Mouse (Mus musculus) heart, embryonic 12.5 days (tissue): ENCODE measurements at regions not wholly inside any gene's neighbourhood (a gene's known extent, or its start where the extent isn't known, plus 50 kb on each side); places are given as distances from the start of the nearest gene placed in this dataset.
A peak's percentile ranks its signal among the peaks of the same experiment; 100 is the strongest.
"Not testable (repeated sequence)": the region's sequence is repeated elsewhere in the genome, so short reads cannot be mapped to it uniquely, and the experiment has no call there.

Experiments
- ATAC-seq: fragments of 200-750 bp; cut with Nextera tagmentation; 2 replicates; pipeline ENCODE4 v1.8.0; 2017; ENCODE audit warnings: moderate TSS enrichment, moderate library complexity; ENCODE audit not compliant: insufficient number of reproducible peaks, low FRiP score
- H3K27ac ChIP-seq: fragments of 300-500 bp; sonication (generic); 2 replicates; pipeline ENCODE4 v1.5.1; 2016; ENCODE audit warnings: mild to moderate bottlenecking, moderate library complexity; ENCODE audit not compliant: poor library complexity, severe bottlenecking
- H3K27me3 ChIP-seq: fragments of 300-500 bp; sonication (generic); replicated peaks from 2 replicates; pipeline ENCODE4 v1.6.1; 2016; ENCODE audit warnings: mild to moderate bottlenecking, moderate library complexity
- H3K36me3 ChIP-seq: fragments of 300-500 bp; sonication (generic); 2 replicates; pipeline ENCODE4 v1.6.1; 2016; ENCODE audit warnings: mild to moderate bottlenecking, moderate library complexity
- H3K4me1 ChIP-seq: fragments of 300-500 bp; sonication (generic); replicated peaks from 2 replicates; pipeline ENCODE4 v1.6.1; 2016; ENCODE audit warnings: mild to moderate bottlenecking
- H3K4me2 ChIP-seq: fragments of 300-500 bp; sonication (generic); 2 replicates; pipeline ENCODE4 v1.6.1; 2016; ENCODE audit warnings: mild to moderate bottlenecking, moderate library complexity
- H3K4me3 ChIP-seq: fragments of 300-500 bp; sonication (generic); 2 replicates; pipeline ENCODE4 v1.5.1; 2016; ENCODE audit warnings: mild to moderate bottlenecking
- H3K9ac ChIP-seq: fragments of 300-500 bp; sonication (generic); 2 replicates; pipeline ENCODE4 v1.6.1; 2016; ENCODE audit warnings: mild to moderate bottlenecking, moderate library complexity
- H3K9me3 ChIP-seq: fragments of 300-500 bp; sonication (generic); replicated peaks from 2 replicates; pipeline ENCODE4 v1.6.1; 2016; ENCODE audit warnings: mild to moderate bottlenecking, moderate library complexity
- WGBS: fragments of 180-500 bp; shearing (Covaris S2); methylation state at CpG from one replicate; pipeline ENCODE4 v1.1.7; 2016; 5-methylcytosine and 5-hydroxymethylcytosine counted together

DNA sequence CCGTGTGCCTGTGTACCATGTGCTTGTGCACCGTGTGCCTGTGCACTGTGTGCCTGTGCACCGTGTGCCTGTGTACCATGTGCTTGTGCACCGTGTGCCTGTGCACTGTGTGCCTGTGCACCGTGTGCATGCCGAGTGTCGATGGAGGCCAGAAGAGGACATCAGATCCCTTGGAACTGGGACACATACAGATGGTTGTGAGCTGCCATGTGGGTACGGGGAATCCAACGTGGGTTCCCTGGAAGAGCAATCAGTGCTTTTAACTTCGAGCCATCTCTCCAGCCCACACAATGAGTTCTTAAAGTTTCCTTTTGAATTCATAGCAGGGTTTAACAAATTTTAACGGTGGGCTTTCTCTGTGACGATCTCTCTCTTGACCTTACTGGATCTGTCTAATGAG lies 386.8 kb upstream of the Auts2 start:
- H3K4me2 ChIP-seq, H3K9me3 ChIP-seq, H3K4me3 ChIP-seq, H3K9ac ChIP-seq, ATAC-seq, H3K27me3 ChIP-seq, H3K36me3 ChIP-seq, H3K27ac ChIP-seq, H3K4me1 ChIP-seq: not testable (repeated sequence)
- 86% methylated on average over 12 of the region's 12 CpGs for WGBS

DNA sequence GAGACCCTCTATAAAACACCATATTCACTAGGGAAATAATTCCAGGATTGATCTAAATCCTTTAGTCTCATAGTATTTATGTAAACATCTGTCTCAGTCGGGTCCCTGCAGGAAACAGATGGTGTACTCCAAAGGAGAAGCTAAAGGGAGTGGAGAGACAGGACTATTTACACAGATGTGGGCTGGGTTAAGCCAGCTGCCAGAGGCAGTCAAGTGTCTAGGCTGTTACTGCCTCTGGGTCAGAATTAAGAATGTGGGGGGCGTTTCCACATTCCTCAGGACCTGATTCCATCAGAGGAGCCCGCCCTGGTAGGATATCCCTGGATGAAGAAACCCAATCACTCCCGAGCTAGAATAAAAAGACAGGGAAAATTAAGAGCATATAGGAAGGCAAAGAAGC lies 380.2 kb upstream of the Auts2 start:
- WGBS = 17% methylated on average over 4 of the region's 4 CpGs
- Histone ChIP-seq H3K36me3 (no peaks in the 10 kb centered on the region), H3K4me3 (no peak overlapping the region), H3K4me1 (no peaks in the 10 kb centered on the region), H3K27me3 (0 out of 2 replicates have a peak, but pooled peaks cover 2% of the 10 kb centered on the region), H3K9ac (no peak overlapping the region), H3K4me2 (no peak overlapping the region), H3K27ac (no peak overlapping the region), H3K9me3 (peaks cover 12% of the 10 kb centered on the region)
- no peak for ATAC-seq

DNA sequence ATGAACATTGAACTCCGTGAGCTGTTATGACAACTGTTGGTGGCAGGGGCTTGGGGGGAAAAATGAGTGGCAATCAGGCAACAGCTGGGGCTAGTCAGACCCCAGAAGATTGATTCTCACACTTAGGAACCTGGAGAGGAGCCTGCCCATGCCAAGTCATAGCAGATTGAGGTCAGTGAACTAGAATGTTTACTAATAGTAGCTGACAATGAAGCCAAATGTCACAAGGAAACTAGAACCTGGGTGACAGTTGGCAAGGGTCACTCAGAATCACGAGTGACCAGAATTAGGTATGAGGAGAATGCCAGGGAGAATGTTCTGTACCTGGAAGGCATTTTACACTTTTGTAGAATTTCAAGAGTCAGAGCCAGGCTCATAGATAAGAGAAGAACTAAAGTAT lies 365.9 kb upstream of the Auts2 start:
- no peaks in the 10 kb centered on the region; the same call in 1 of the 2 replicates for H3K9me3 ChIP-seq
- H3K4me1 ChIP-seq = no peaks in the 10 kb centered on the region
- H3K36me3 ChIP-seq = no peaks in the 10 kb centered on the region
- no peak overlapping the region for H3K4me2 ChIP-seq
- WGBS = 65% methylated on average over 2 of the region's 2 CpGs
- no peak overlapping the region for H3K9ac ChIP-seq
- no peak overlapping the region for H3K27ac ChIP-seq
- no peak for ATAC-seq
- H3K4me3 ChIP-seq = no peak overlapping the region
- no peaks in the 10 kb centered on the region for H3K27me3 ChIP-seq

DNA sequence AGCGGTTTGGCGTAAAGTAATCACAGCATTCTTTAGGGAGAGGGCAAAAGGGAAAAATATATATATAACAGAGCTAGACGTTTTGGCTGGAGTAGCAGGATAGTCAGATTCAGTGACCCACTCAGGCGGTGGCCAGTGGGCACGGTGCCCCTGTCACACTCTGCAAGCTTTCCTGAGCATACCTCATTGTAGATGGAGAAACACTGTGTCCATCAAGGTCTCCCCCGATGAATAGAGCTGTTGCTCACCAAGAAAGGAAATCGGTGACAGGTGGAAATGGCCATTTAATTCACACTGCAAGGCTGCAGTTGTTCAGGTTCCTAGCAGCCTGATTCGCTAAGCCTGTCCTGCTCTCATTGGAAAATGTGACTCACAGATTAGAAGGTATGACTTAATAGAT lies 365.1 kb upstream of the Auts2 start:
- H3K27ac ChIP-seq = no peak overlapping the region
- no peaks in the 10 kb centered on the region; the same call in 1 of the 2 replicates for H3K9me3 ChIP-seq
- no peak for ATAC-seq
- WGBS = 80% methylated on average over 8 of the region's 8 CpGs
- no peak overlapping the region for H3K9ac ChIP-seq
- H3K4me1 ChIP-seq = no peaks in the 10 kb centered on the region
- no peaks in the 10 kb centered on the region for H3K36me3 ChIP-seq
- H3K4me3 ChIP-seq = no peak overlapping the region
- H3K4me2 ChIP-seq = no peak overlapping the region
- no peaks in the 10 kb centered on the region for H3K27me3 ChIP-seq

DNA sequence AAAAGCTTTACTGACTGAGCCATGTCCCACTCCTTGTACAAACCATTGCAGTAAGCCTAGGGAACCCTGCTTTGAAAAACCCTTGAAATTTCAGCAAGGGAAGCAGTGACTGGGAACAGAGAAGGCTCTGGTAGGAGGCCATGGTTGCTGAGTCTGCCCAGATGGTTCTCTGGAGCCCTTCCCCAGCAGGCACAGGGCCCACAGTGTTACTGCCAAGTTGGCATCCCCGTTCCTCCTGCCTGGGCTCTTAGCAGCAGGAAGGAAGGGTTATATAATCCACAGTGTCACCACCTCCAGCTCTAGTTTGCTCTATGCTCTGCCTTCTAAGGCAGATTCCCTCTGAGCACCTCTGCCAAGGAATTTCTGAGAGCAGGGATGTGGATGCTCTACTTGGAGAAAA lies 349.4 kb upstream of the Auts2 start:
- Histone ChIP-seq H3K9ac (no peak overlapping the region), H3K36me3 (no peaks in the 10 kb centered on the region), H3K9me3 (no peaks in the 10 kb centered on the region; the same call in 1 of the 2 replicates), H3K4me3 (no peak overlapping the region), H3K27ac (no peak overlapping the region), H3K27me3 (no peaks in the 10 kb centered on the region), H3K4me2 (no peak overlapping the region), H3K4me1 (no peaks in the 10 kb centered on the region)
- ATAC-seq = no peak
- 74% methylated on average over 1 of the region's 1 CpGs for WGBS

DNA sequence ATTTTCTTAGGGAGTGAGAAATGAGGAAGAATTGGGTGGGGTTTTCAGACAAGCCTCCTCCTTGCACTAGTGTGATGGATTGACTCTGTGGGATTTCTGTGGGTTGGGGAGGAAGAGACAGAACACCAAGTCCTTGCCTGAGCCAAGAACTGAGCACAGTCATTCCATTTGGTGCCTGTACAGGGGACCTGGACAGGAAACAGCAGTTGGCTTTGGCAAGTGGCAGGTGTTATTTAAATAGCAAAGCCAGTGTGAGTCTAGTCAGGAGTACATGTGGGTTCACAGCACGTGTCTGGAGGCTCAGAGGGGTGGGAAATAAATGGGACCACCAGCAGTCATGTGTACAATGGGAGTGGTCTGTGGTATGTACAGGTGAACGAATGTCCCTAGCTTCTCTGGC lies 341.0 kb upstream of the Auts2 start:
- ATAC-seq = no peak
- H3K9ac ChIP-seq = no peak overlapping the region
- WGBS = 60% methylated on average over 2 of the region's 2 CpGs
- H3K4me1 ChIP-seq = 0 out of 2 replicates have a peak, but pooled peaks cover 3% of the 10 kb centered on the region
- H3K9me3 ChIP-seq = no peaks in the 10 kb centered on the region
- no peaks in the 10 kb centered on the region for H3K36me3 ChIP-seq
- no peak overlapping the region for H3K4me2 ChIP-seq
- H3K27ac ChIP-seq = no peak overlapping the region
- no peak overlapping the region for H3K4me3 ChIP-seq
- H3K27me3 ChIP-seq = no peaks in the 10 kb centered on the region; the same call in 1 of the 2 replicates

DNA sequence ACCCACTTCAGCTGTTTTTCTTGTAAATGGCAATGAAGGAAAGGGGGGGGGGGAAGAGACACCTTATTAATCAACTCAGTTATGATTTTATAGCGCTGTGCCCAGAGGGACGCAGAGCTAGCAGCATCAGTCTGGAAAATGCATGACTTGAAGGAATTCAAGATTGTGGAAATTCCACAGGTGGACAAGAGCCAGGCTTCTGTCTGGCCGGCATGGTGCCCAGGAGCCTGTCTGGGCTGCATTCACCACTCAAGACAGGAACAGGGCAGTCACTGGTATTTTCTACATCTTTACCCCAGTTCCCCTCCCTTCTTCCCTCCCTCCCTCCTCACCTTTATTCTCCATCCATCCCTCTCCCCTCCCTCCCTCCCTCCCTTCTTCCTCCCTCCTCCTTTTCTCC lies 339.1 kb upstream of the Auts2 start:
- Histone ChIP-seq H3K9ac (no peak overlapping the region), H3K4me2 (no peak overlapping the region), H3K4me1 (0 out of 2 replicates have a peak, but pooled peaks cover 3% of the 10 kb centered on the region), H3K36me3 (no peaks in the 10 kb centered on the region), H3K4me3 (no peak overlapping the region), H3K27ac (no peak overlapping the region), H3K27me3 (no peaks in the 10 kb centered on the region; the same call in 1 of the 2 replicates), H3K9me3 (no peaks in the 10 kb centered on the region)
- 43% methylated on average over 3 of the region's 3 CpGs for WGBS
- 0 out of 2 replicates have a peak, but pooled peaks have one; percentile 22 for ATAC-seq

DNA sequence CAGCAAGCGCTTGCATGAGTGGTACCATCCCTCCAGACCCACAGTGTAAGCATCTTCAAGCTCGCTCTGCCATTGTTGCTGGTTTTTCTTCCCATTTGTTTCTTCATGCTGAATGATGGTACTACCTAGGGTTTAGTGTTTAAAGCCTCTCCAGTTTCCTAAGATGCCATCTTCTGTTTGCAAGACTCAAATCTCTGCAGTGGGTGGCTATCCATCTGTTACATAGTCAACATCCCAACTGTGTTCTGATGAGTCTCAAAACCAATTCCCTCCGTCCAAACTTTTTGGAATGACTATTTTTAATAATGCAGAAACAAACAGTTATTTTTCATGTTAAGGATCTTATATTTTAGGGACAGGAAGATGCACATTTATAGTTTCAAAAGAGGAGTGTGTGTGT lies 338.0 kb upstream of the Auts2 start:
- no peak for ATAC-seq
- WGBS = 89% methylated on average over 3 of the region's 3 CpGs
- H3K27ac ChIP-seq = no peak overlapping the region

DNA sequence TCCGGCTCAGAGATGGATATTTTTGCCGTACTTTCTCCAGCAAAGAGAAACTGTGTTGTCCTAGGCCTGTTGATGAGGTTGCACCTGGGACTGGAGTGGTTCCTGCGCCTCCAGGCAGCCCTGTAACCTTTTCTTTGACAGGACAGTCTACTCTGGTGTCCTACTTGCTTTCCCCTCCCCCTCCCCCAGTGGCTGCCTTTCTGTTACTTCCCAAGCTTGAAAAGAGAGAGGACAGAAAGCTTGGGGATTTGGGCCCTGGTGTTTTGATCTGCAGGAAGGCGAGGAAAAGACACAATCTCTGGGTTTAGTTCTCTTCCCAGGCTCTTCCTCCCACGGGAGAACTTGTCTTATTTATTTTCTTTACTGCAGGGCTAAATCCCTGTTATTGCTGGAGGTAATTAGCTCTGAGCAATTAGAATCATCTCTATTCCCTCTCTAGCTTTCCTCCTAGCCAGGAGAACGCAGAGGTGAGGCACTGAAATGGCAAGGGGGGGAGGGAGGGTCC lies 333.2 kb upstream of the Auts2 start:
- WGBS = 33% methylated on average over 6 of the region's 6 CpGs
- Histone ChIP-seq H3K9me3 (no peaks in the 10 kb centered on the region), H3K4me1 (no peaks in the 10 kb centered on the region), H3K27me3 (no peaks in the 10 kb centered on the region), H3K9ac (no peak overlapping the region), H3K4me3 (no peak overlapping the region), H3K36me3 (no peaks in the 10 kb centered on the region), H3K4me2 (no peak overlapping the region), H3K27ac (no peak overlapping the region)
- no peak for ATAC-seq

More for the DNA sequence above, 338.0 kb upstream of the Auts2 start:
- Histone ChIP-seq H3K9ac (no peak overlapping the region), H3K4me1 (0 out of 2 replicates have a peak, but pooled peaks cover 3% of the 10 kb centered on the region), H3K36me3 (no peaks in the 10 kb centered on the region), H3K27me3 (no peaks in the 10 kb centered on the region; the same call in 1 of the 2 replicates), H3K9me3 (no peaks in the 10 kb centered on the region), H3K4me3 (no peak overlapping the region), H3K4me2 (no peak overlapping the region)

DNA sequence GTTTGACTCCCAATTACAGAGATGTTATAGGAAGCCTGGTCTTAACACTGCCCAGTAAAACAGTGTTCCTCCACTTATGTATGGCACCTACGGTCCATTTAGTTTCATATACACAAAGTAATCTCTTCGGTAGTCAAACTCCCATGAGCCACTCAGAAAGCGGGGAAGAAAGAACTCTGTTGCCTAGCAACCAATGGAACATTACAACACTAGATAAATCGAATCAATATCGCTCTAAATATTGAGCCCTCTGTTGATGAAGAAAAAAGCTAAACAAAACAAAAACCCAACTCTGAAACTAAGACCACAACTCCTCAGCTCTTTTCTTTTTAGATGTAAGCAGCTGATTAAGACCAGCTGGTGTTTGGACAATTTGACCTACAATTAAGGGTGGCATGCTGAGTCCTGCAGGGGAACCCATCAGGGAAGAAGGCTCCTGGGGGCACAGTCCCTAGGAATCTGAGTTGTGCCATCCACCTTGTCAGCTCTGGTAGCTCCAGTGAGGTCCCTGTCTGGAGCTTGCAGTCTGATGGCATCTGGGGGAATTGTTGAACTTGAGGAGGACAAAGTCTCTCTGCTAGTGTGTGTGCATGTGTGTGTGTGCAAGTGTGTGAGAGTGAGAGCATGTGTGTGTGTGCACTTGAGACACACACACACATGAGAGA lies 315.8 kb upstream of the Auts2 start:
- Histone ChIP-seq H3K27me3 (no peaks in the 10 kb centered on the region), H3K27ac (no peak overlapping the region), H3K9me3 (peaks cover 3% of the 10 kb centered on the region; the same call in 1 of the 2 replicates), H3K4me3 (no peak overlapping the region), H3K9ac (no peak overlapping the region), H3K4me2 (no peak overlapping the region), H3K4me1 (no peaks in the 10 kb centered on the region), H3K36me3 (no peaks in the 10 kb centered on the region)
- no peak for ATAC-seq
- 89% methylated on average over 5 of the region's 5 CpGs for WGBS

DNA sequence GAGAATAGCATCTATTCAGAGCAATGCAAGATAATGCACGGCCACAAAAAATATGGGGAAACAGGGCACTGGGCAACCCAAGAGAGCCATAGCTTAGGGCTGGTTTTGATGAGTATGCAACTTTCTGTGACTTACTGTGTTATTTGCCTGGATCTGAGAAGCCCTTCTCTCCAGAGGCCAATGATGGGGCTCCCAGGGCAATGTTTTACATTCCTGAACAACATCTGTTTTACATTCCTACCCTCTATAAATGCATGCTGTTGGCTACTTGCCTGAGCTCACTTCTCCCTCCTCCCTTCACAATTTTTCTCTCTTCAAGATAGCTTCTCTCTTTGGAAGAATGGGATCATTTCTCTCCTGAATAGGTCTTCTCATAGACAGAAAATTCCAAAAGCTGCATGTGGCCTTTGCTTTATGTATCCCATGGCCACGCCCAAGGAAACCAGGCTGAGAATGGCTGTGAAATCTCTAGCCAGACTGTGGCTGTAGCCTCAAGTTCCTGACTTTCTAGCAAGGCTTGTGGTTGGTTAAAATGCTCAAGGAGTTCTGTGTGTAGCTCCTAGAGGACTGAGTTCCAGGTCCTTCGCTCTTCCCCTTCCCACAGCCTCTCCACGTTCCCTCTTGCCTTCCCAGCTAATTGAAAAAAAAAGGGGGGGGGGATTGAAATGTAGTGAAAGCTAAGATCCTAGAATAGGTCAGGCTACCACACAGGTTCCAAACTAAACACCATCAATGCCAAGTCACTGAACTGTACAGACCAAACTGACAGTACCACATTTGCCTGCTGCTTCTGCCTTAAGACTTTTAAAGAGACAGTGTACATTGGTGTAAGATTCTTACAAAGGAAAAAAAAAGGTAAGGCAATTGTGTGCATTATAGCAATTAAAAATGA lies 312.7 kb upstream of the Auts2 start:
- no peak for ATAC-seq
- WGBS = 65% methylated on average over 4 of the region's 4 CpGs

More for the DNA sequence above, 312.7 kb upstream of the Auts2 start:
- H3K9me3 ChIP-seq = no peaks in the 10 kb centered on the region; the same call in 1 of the 2 replicates
- no peak overlapping the region for H3K4me2 ChIP-seq
- H3K4me1 ChIP-seq = no peaks in the 10 kb centered on the region
- H3K9ac ChIP-seq = no peak overlapping the region
- H3K4me3 ChIP-seq = no peak overlapping the region
- no peaks in the 10 kb centered on the region for H3K27me3 ChIP-seq
- no peaks in the 10 kb centered on the region for H3K36me3 ChIP-seq
- H3K27ac ChIP-seq = no peak overlapping the region
